Mouse (Mus musculus) bone marrow macrophage, adult 2 months (primary cell): ENCODE measurements around the gene Rsl24d1.

Experiments
- CTCF ChIP-seq: IDR thresholded peaks from 2 replicates; pipeline ENCODE4 v1.5.1; 2012; ENCODE audit warnings: low read depth, mild to moderate bottlenecking, low read length, moderate library complexity
- POLR2A ChIP-seq: IDR thresholded peaks from 2 replicates; pipeline ENCODE4 v1.6.1; 2012; ENCODE audit warnings: mild to moderate bottlenecking, low read depth, low read length, borderline replicate concordance

DNA sequence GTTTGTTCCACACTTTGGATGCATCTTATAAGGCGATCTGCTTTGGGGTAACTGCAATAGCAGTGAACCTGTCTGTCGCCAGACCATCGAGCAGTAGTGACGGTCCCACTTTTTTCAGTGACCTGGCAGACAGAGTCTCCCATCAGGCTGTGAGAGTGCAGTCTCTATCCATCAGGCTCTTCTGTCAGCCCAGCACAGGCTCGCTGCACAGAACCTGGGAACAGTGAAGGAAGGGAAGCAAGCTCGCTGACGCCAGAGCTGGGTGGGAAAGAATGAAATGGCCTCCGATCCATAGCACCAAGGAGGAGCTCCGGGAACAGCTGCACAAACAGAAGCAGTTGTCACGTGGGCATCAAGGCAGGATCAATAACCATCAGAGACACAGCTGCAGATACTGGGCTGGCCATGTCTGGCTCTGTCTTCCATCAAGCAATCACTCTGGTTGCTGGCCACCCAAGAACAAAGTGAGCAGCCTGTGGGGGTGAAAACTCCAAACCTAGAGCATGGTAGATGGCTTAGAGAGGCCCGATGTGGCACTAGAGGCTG lies 24.2 kb downstream of the Rsl24d1 start:
- no peak for TF ChIP-seq CTCF
- no peak for TF ChIP-seq POLR2A
